Mouse (Mus musculus): ENCODE measurements at regions not wholly inside any gene's neighbourhood (a gene's known extent, or its start where the extent isn't known, plus 50 kb on each side); places are given as distances from the start of the nearest gene placed in this dataset.

- DNase-seq: no peak
- intact Hi-C loops (cut with DNase I): no loop called here
Measured at GRCm38 (mm10) chr11:45634535-45635235, 217.2 kb upstream of the Clint1 start.

GRCm38 (mm10) chr11:45635896-45636295 lies 216.0 kb upstream of the Clint1 start:
- DNase-seq: no peak
- intact Hi-C loops (cut with DNase I): no loop called here

- intact Hi-C loops (cut with DNase I): no loop called here
- DNase-seq: no peak
Measured at GRCm38 (mm10) chr11:45639236-45639635, 212.6 kb upstream of the Clint1 start.

GRCm38 (mm10) chr11:45642142-45642756 lies 209.6 kb upstream of the Clint1 start:
- intact Hi-C loops (cut with DNase I): no loop called here
- DNase-seq: no peak

- DNase-seq: no peak
- intact Hi-C loops (cut with DNase I): no loop called here
Measured at GRCm38 (mm10) chr11:45643629-45644325, 208.1 kb upstream of the Clint1 start.

- DNase-seq: no peak
- intact Hi-C loops (cut with DNase I): no loop called here
Measured at GRCm38 (mm10) chr11:45645815-45646214, 206.0 kb upstream of the Clint1 start.

GRCm38 (mm10) chr11:45647888-45648287 lies 204.0 kb upstream of the Clint1 start:
- intact Hi-C loops (cut with DNase I): no loop called here
- DNase-seq: no peak

- intact Hi-C loops (cut with DNase I): no loop called here
Measured at GRCm38 (mm10) chr11:45656260-45656659, 195.6 kb upstream of the Clint1 start.

GRCm38 (mm10) chr11:45670156-45670830 lies 181.6 kb upstream of the Clint1 start:
- intact Hi-C loops (cut with DNase I): loop anchor here (10.0 kb wide), 1 partner anchor 1055 kb away; the partner anchor contains the start of gene Ebf1
- no peak for DNase-seq

More at GRCm38 (mm10) chr11:45656260-45656659, 195.6 kb upstream of the Clint1 start:
- no peak for DNase-seq

GRCm38 (mm10) chr11:45678666-45679292 lies 173.1 kb upstream of the Clint1 start:
- peak; percentile 53 to 54 for DNase-seq
- intact Hi-C loops (cut with DNase I): loop anchor here (10.0 kb wide), 1 partner anchor 1064 kb away; the partner anchor contains the start of gene Ebf1

- no peak for DNase-seq
- intact Hi-C loops (cut with DNase I): loop anchor here (10.0 kb wide), 1 partner anchor 1064 kb away; the partner anchor contains the start of gene Ebf1
Measured at GRCm38 (mm10) chr11:45679293-45679673, 172.6 kb upstream of the Clint1 start.

- intact Hi-C loops (cut with DNase I): no loop called here
- peak in 1 of 2 experiments; percentile 23 for DNase-seq
Measured at GRCm38 (mm10) chr11:45685571-45685970, 166.3 kb upstream of the Clint1 start.

- intact Hi-C loops (cut with DNase I): no loop called here
- DNase-seq: no peak
Measured at GRCm38 (mm10) chr11:45693206-45693605, 158.6 kb upstream of the Clint1 start.

GRCm38 (mm10) chr11:45701506-45701905 lies 150.3 kb upstream of the Clint1 start:
- intact Hi-C loops (cut with DNase I): no loop called here
- DNase-seq: no peak

GRCm38 (mm10) chr11:45702916-45703315 lies 148.9 kb upstream of the Clint1 start:
- intact Hi-C loops (cut with DNase I): no loop called here
- no peak for DNase-seq

GRCm38 (mm10) chr11:45704411-45704810 lies 147.4 kb upstream of the Clint1 start:
- DNase-seq: no peak
- intact Hi-C loops (cut with DNase I): no loop called here

- DNase-seq: no peak
- intact Hi-C loops (cut with DNase I): no loop called here
Measured at GRCm38 (mm10) chr11:45718630-45719029, 133.2 kb upstream of the Clint1 start.

- intact Hi-C loops (cut with DNase I): no loop called here
- no peak for DNase-seq
Measured at GRCm38 (mm10) chr11:45719821-45720220, 132.0 kb upstream of the Clint1 start.

- peak in 1 of 2 experiments; percentile 13 for DNase-seq
Measured at GRCm38 (mm10) chr11:45736561-45736960, 115.3 kb upstream of the Clint1 start.

GRCm38 (mm10) chr11:45738331-45738730 lies 113.5 kb upstream of the Clint1 start:
- intact Hi-C loops (cut with DNase I): no loop called here

More at GRCm38 (mm10) chr11:45736561-45736960, 115.3 kb upstream of the Clint1 start:
- intact Hi-C loops (cut with DNase I): no loop called here

More at GRCm38 (mm10) chr11:45738331-45738730, 113.5 kb upstream of the Clint1 start:
- DNase-seq: no peak
